Comparison of ENCODE assay signal across 8 mouse cellular contexts in the genomic region with DNA sequence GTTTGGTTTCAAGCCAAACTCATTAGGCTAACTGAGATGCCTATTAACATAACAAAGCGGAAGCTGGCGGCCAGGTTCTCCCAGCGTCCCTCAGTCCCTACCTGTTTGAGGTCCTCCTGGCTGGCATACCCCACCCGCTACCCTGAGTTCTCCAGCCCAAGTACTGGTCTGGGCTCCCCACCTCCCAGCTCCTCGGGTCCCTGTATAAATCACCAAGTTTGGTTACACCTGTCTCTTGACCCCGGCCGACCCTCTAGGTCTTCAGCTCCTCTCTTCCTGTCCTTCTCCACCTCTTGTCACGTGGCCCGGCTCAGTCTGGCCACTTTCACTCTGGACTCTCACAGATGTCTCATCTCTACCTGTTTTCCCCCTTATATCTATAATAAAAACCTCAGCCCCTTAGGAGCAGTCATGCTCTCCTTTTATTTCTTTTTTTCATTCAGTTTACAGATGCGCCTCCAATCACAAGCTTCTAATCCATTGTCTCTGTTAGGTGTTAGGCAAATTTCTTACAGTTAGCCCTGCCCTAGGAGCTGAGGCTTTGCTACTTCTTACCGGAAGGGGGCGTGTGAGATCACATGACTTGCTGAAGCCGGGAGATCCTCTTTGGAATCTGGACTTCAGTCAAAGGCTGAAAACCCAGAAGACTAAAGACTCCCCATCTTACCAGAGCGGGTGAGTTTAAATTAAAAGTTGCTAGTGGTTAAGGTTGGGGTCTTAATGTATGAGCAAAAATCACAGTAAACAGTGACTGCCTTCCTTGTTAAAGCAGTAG. TPM values are rescaled to one million over a fixed set of nuclear protein-coding genes. Genes with fewer than 3 reads are reported as not detected.
A peak's percentile ranks its signal among the peaks of the same experiment; 100 is the strongest.
DNase-seq lines count a peak whose midpoint lies in the region; ATAC-seq and TF ChIP-seq lines count a peak whose summit lies in the region.

No protein-coding gene starts in this region.

- no peak overlapping the region for H3K27ac ChIP-seq in thymus, adult 2 months (ENCODE audit: control insufficient read depth, insufficient read depth, low read length)
- no peak overlapping the region for H3K27ac ChIP-seq in forebrain, postnatal 0 days (ENCODE audit: low read depth, low read length)
- H3K27ac ChIP-seq in hindbrain, embryonic 16.5 days (ENCODE audit: low read depth, low read length) = no peak overlapping the region
- no peak overlapping the region for H3K27ac ChIP-seq in liver, adult 2 months (replicated peaks; ENCODE audit: insufficient read depth, low read depth, low read length)
- H3K27ac ChIP-seq in midbrain, embryonic 16.5 days (ENCODE audit: low read length) = no peak overlapping the region

- peak; percentile 81 for ATAC-seq in forebrain, postnatal 0 days
- ATAC-seq in hindbrain, embryonic 16.5 days = peak; percentile 87
- peak; percentile 77 for ATAC-seq in midbrain, embryonic 16.5 days

- no peaks in the 10 kb centered on the region for H3K9me3 ChIP-seq in forebrain, postnatal 0 days (ENCODE audit: low read length)
- no peaks in the 10 kb centered on the region for H3K9me3 ChIP-seq in hindbrain, embryonic 16.5 days (ENCODE audit: control insufficient read depth, low read length)
- no peaks in the 10 kb centered on the region for H3K9me3 ChIP-seq in midbrain, embryonic 16.5 days (replicated peaks; ENCODE audit: control insufficient read depth, low read length, poor library complexity, severe bottlenecking)

- no peak overlapping the region for H3K9ac ChIP-seq in forebrain, postnatal 0 days
- H3K9ac ChIP-seq in hindbrain, embryonic 16.5 days (ENCODE audit: low read depth, low read length) = 0 out of 2 replicates have a peak overlapping the region, but pooled peaks have one; percentile 30
- H3K9ac ChIP-seq in liver, adult 2 months (ENCODE audit: low read depth, low read length) = no peak overlapping the region
- H3K9ac ChIP-seq in midbrain, embryonic 16.5 days (ENCODE audit: low read depth, low read length) = peak overlapping the region; percentile 25; the same call in 1 of the 2 replicates

- H3K4me3 ChIP-seq in thymus, adult 2 months (ENCODE audit: control insufficient read depth, insufficient read depth, low read length) = no peak overlapping the region
- 0 out of 2 replicates have a peak overlapping the region, but pooled peaks have one; percentile 11 for H3K4me3 ChIP-seq in forebrain, postnatal 0 days (ENCODE audit: low read depth, low read length)
- peak overlapping the region; percentile 25 for H3K4me3 ChIP-seq in hindbrain, embryonic 16.5 days (ENCODE audit: low read length)
- no peak overlapping the region for H3K4me3 ChIP-seq in liver, adult 2 months (ENCODE audit: insufficient read depth, low read depth, low read length)
- H3K4me3 ChIP-seq in midbrain, embryonic 16.5 days (ENCODE audit: low read depth, low read length) = peak overlapping the region; percentile 19; the same call in 1 of the 2 replicates

- no peaks in the 10 kb centered on the region for H3K4me1 ChIP-seq in thymus, adult 2 months (replicated peaks; ENCODE audit: control insufficient read depth, insufficient read depth, low read length)
- H3K4me1 ChIP-seq in forebrain, postnatal 0 days (ENCODE audit: insufficient read depth) = no peaks in the 10 kb centered on the region
- peaks cover 4% of the 10 kb centered on the region; the same call in 1 of the 2 replicates for H3K4me1 ChIP-seq in hindbrain, embryonic 16.5 days (ENCODE audit: control insufficient read depth, insufficient read depth, low read depth, low read length)
- H3K4me1 ChIP-seq in liver, adult 2 months (ENCODE audit: control insufficient read depth, insufficient read depth, low read length) = no peaks in the 10 kb centered on the region
- peaks cover 5% of the 10 kb centered on the region; the same call in 1 of the 2 replicates for H3K4me1 ChIP-seq in midbrain, embryonic 16.5 days (ENCODE audit: control insufficient read depth, insufficient read depth, low read length)

- H3K36me3 ChIP-seq in thymus, adult 2 months (ENCODE audit: control insufficient read depth, insufficient read depth, low read length) = no peaks in the 10 kb centered on the region
- H3K36me3 ChIP-seq in forebrain, postnatal 0 days (ENCODE audit: insufficient read depth) = no peaks in the 10 kb centered on the region
- H3K36me3 ChIP-seq in hindbrain, embryonic 16.5 days (ENCODE audit: control insufficient read depth, insufficient read depth, low read length) = no peaks in the 10 kb centered on the region
- no peaks in the 10 kb centered on the region for H3K36me3 ChIP-seq in liver, adult 2 months (ENCODE audit: control insufficient read depth, insufficient read depth, low read length)
- no peaks in the 10 kb centered on the region for H3K36me3 ChIP-seq in midbrain, embryonic 16.5 days (ENCODE audit: control insufficient read depth, insufficient read depth, low read length)

- DNase-seq in thymus, postnatal 0 days (ENCODE audit: low spot score) = peak; percentile 54
- no peak for DNase-seq in thymus, adult 2 months
- DNase-seq in cerebellum, adult 18-20 months = peak; percentile 65 to 78
- DNase-seq in forebrain, postnatal 0 days = peak; percentile 76
- peak; percentile 70 for DNase-seq in liver, adult 2 months (ENCODE audit: extremely low read depth, low read depth, low spot score)
- DNase-seq in spleen, adult 12 weeks (ENCODE audit: low spot score) = no peak

- no peak for TF ChIP-seq CTCF in thymus, adult 2 months (IDR thresholded peaks at IDR 0.05; ENCODE audit: borderline replicate concordance, control insufficient read depth, extremely low read depth, insufficient read depth, low read length, poor library complexity)
- peak; percentile 77 for TF ChIP-seq CTCF in forebrain, postnatal 0 days (IDR thresholded peaks at IDR 0.05; ENCODE audit: low read depth)
- TF ChIP-seq CTCF in liver, adult 2 months (IDR thresholded peaks at IDR 0.05; ENCODE audit: low read depth, low read length) = peak; percentile 57; the same call in 1 of the 2 replicates

- no peaks in the 10 kb centered on the region for H3K79me2 ChIP-seq in liver, adult 2 months (ENCODE audit: control insufficient read depth, insufficient read depth, low read length)

- 44% methylated on average over 14 of the region's 14 CpGs for WGBS in thymus, adult 2 months
- WGBS in forebrain, postnatal 0 days = 8% methylated on average over 14 of the region's 14 CpGs
- WGBS in hindbrain, embryonic 16.5 days = 15% methylated on average over 14 of the region's 14 CpGs
- 31% methylated on average over 14 of the region's 14 CpGs for WGBS in liver, adult 2 months
- WGBS in midbrain, embryonic 16.5 days = 17% methylated on average over 14 of the region's 14 CpGs

- H3K4me2 ChIP-seq in forebrain, postnatal 0 days (ENCODE audit: low read depth) = peak overlapping the region; percentile 31
- peak overlapping the region; percentile 59 for H3K4me2 ChIP-seq in hindbrain, embryonic 16.5 days (ENCODE audit: low read length)
- peak overlapping the region; percentile 54 for H3K4me2 ChIP-seq in midbrain, embryonic 16.5 days (ENCODE audit: low read length)

- no peak for TF ChIP-seq POLR2A in thymus, adult 2 months (IDR thresholded peaks at IDR 0.05; ENCODE audit: control insufficient read depth, extremely low read depth, insufficient read depth, low read length, poor library complexity)
- TF ChIP-seq POLR2A in liver, adult 2 months (IDR thresholded peaks at IDR 0.05; ENCODE audit: extremely low read depth, insufficient read depth, low read length) = no peak

- no peaks in the 10 kb centered on the region for H3K27me3 ChIP-seq in thymus, adult 2 months (ENCODE audit: control insufficient read depth, insufficient read depth, low read length)
- H3K27me3 ChIP-seq in forebrain, postnatal 0 days (ENCODE audit: insufficient read depth, low read length) = no peaks in the 10 kb centered on the region
- no peaks in the 10 kb centered on the region for H3K27me3 ChIP-seq in hindbrain, embryonic 16.5 days (replicated peaks; ENCODE audit: control insufficient read depth, insufficient read depth, low read length)
- H3K27me3 ChIP-seq in liver, adult 2 months (ENCODE audit: control insufficient read depth, insufficient read depth, low read length) = no peaks in the 10 kb centered on the region
- no peaks in the 10 kb centered on the region for H3K27me3 ChIP-seq in midbrain, embryonic 16.5 days (ENCODE audit: control insufficient read depth, insufficient read depth, low read depth, low read length)

RNA-seq across cellular contexts. Expression of a gene that starts 7.5 kb away (rescaled TPM):
- polyA plus RNA-seq in thymus, postnatal 0 days (2015; fragmentation: Nextera tagmentation; extraction: Ambion mirVana) = 213 and 261 TPM in 2 replicates
- polyA plus RNA-seq in thymus, adult 2 months (2012; rRNA removed) = 138 and 139 TPM in 2 replicates
- total RNA-seq in forebrain, postnatal 0 days (2014; rRNA removed) = 201 and 235 TPM in 2 replicates
- polyA plus RNA-seq in forebrain, postnatal 0 days (2015; fragmentation: Nextera tagmentation; extraction: Ambion mirVana) = 253 and 276 TPM in 2 replicates
- 341 and 344 TPM in 2 replicates for polyA plus RNA-seq in hindbrain, embryonic 16.5 days (2015; fragmentation: Nextera tagmentation; extraction: Ambion mirVana)
- 129 and 150 TPM in 2 replicates for total RNA-seq in liver, adult 2 months (2014; rRNA removed)
- polyA plus RNA-seq in liver, adult 2 months (2012; rRNA removed) = 99.8 and 146 TPM in 2 replicates
- polyA plus RNA-seq in midbrain, embryonic 16.5 days (2015; fragmentation: Nextera tagmentation; extraction: Ambion mirVana) = 357 and 394 TPM in 2 replicates

RNA-seq across cellular contexts. Expression of a gene that starts 21.2 kb away (rescaled TPM):
- 20.2 and 23.0 TPM in 2 replicates for polyA plus RNA-seq in thymus, postnatal 0 days (2015; fragmentation: Nextera tagmentation; extraction: Ambion mirVana)
- polyA plus RNA-seq in thymus, adult 2 months (2012; rRNA removed) = 55.6 and 56.4 TPM in 2 replicates
- 25.3 and 57.6 TPM in 2 replicates for total RNA-seq in forebrain, postnatal 0 days (2014; rRNA removed)
- 28.1 and 33.7 TPM in 2 replicates for polyA plus RNA-seq in forebrain, postnatal 0 days (2015; fragmentation: Nextera tagmentation; extraction: Ambion mirVana)
- 35.7 and 46.9 TPM in 2 replicates for polyA plus RNA-seq in hindbrain, embryonic 16.5 days (2015; fragmentation: Nextera tagmentation; extraction: Ambion mirVana)
- 3.1 and 4.9 TPM in 2 replicates for total RNA-seq in liver, adult 2 months (2014; rRNA removed)
- 10.6 and 12.1 TPM in 2 replicates for polyA plus RNA-seq in liver, adult 2 months (2012; rRNA removed)
- polyA plus RNA-seq in midbrain, embryonic 16.5 days (2015; fragmentation: Nextera tagmentation; extraction: Ambion mirVana) = 46.4 and 48.8 TPM in 2 replicates

RNA-seq across cellular contexts. Expression of a gene that starts 46.9 kb away (rescaled TPM):
- polyA plus RNA-seq in thymus, postnatal 0 days (2015; fragmentation: Nextera tagmentation; extraction: Ambion mirVana) = 4.8 and 5.6 TPM in 2 replicates
- 0.59 TPM in 2 replicates for polyA plus RNA-seq in thymus, adult 2 months (2012; rRNA removed)
- 7.1 and 8.5 TPM in 2 replicates for total RNA-seq in forebrain, postnatal 0 days (2014; rRNA removed)
- polyA plus RNA-seq in forebrain, postnatal 0 days (2015; fragmentation: Nextera tagmentation; extraction: Ambion mirVana) = 5.5 and 7.4 TPM in 2 replicates
- 11.0 and 11.3 TPM in 2 replicates for polyA plus RNA-seq in hindbrain, embryonic 16.5 days (2015; fragmentation: Nextera tagmentation; extraction: Ambion mirVana)
- 0.09 and 0.27 TPM in 2 replicates for total RNA-seq in liver, adult 2 months (2014; rRNA removed)
- not detected in 2 replicates for polyA plus RNA-seq in liver, adult 2 months (2012; rRNA removed)
- 10.7 and 13.6 TPM in 2 replicates for polyA plus RNA-seq in midbrain, embryonic 16.5 days (2015; fragmentation: Nextera tagmentation; extraction: Ambion mirVana)

Comparison
In these comparisons a context has a peak if more than half of its experiments do, and no peak if none do; other contexts are left out.
1. DNase-seq: peak in thymus, postnatal 0 days (single experiment), cerebellum, adult 18-20 months (2 of 2), forebrain, postnatal 0 days (single experiment) and liver, adult 2 months (single experiment); none in thymus, adult 2 months (single experiment) and spleen, adult 12 weeks (single experiment).
2. H3K4me3 ChIP-seq: peak in forebrain, postnatal 0 days (single experiment), hindbrain, embryonic 16.5 days (single experiment) and midbrain, embryonic 16.5 days (single experiment); none in thymus, adult 2 months (single experiment) and liver, adult 2 months (single experiment).
3. H3K9ac ChIP-seq: peak in hindbrain, embryonic 16.5 days (single experiment) and midbrain, embryonic 16.5 days (single experiment); none in forebrain, postnatal 0 days (single experiment) and liver, adult 2 months (single experiment).
4. Peak in every context shown above with its lines, with median percentiles within 50 percentile points of each other: ATAC-seq and H3K4me2 ChIP-seq.